Mouse (Mus musculus) lung, embryonic 16.5 days (tissue): ENCODE results near the gene Oscar. TPM values are rescaled to one million over a fixed set of nuclear protein-coding genes. Genes with fewer than 3 reads are reported as not detected.
A peak's percentile ranks its signal among the peaks of the same experiment; 100 is the strongest.
"Not testable (repeated sequence)": the region's sequence is repeated elsewhere in the genome, so short reads cannot be mapped to it uniquely, and the experiment has no call there.

ENCODE experiments used
- ATAC-seq: fragments of 200-750 bp; cut with Nextera tagmentation; 2 replicates; pipeline ENCODE4 v1.8.0; 2017; ENCODE audit warnings: low read depth, mild to moderate bottlenecking, moderate library complexity
- H3K27ac ChIP-seq: fragments of 300-500 bp; sonication (generic); 2 replicates; pipeline ENCODE4 v1.5.1; 2014; ENCODE audit warnings: mild to moderate bottlenecking, control low read depth, low read length
- H3K27me3 ChIP-seq: fragments of 300-500 bp; sonication (generic); 2 replicates; pipeline ENCODE4 v1.6.1; 2014; ENCODE audit warnings: low read depth, low read length, mixed read lengths; ENCODE audit not compliant: control insufficient read depth, insufficient read depth
- H3K36me3 ChIP-seq: fragments of 300-500 bp; sonication (generic); 2 replicates; pipeline ENCODE4 v1.6.1; 2014; ENCODE audit warnings: low read length; ENCODE audit not compliant: control insufficient read depth, insufficient read depth
- H3K4me1 ChIP-seq: fragments of 300-500 bp; sonication (generic); replicated peaks from 2 replicates; pipeline ENCODE4 v1.6.1; 2014; ENCODE audit warnings: low read length, mixed read lengths; ENCODE audit not compliant: control insufficient read depth, insufficient read depth
- H3K4me2 ChIP-seq: fragments of 300-500 bp; sonication (generic); 2 replicates; pipeline ENCODE4 v1.6.1; 2014; ENCODE audit warnings: low read depth, low read length, control low read depth
- H3K4me3 ChIP-seq: fragments of 300-500 bp; sonication (generic); 2 replicates; pipeline ENCODE4 v1.5.1; 2014; ENCODE audit warnings: mild to moderate bottlenecking, low read length, control low read depth
- H3K9ac ChIP-seq: fragments of 300-500 bp; sonication (generic); 2 replicates; pipeline ENCODE4 v1.6.1; 2014; ENCODE audit warnings: low read length, control low read depth
- H3K9me3 ChIP-seq: fragments of 300-500 bp; sonication (generic); 2 replicates; pipeline ENCODE4 v1.6.1; 2016; ENCODE audit warnings: low read length; ENCODE audit not compliant: control insufficient read depth
- WGBS: fragments of 180-500 bp; shearing (Covaris S2); extraction: QIAGEN DNeasy Blood & Tissue Kit; methylation state at CpG from one replicate; pipeline ENCODE4 v1.1.7; 2014; 5-methylcytosine and 5-hydroxymethylcytosine counted together
- polyA plus RNA-seq: library from polyadenylated mRNA; unstranded; fragments of >200 nt; fragmentation: Nextera tagmentation; extraction: Ambion mirVana; gene quantifications from 2 replicates; pipeline ENCODE4 v1.2.1, GENCODE M21; 2015

The Oscar gene
- polyA plus RNA-seq, 1 experiment from 2014 or later: 0.40 TPM

GRCm38 (mm10) chr7:3597755-3598154 lies 18.2 kb downstream of the Oscar start:
- not testable (repeated sequence) for ATAC-seq, H3K9ac ChIP-seq, H3K9me3 ChIP-seq, H3K4me1 ChIP-seq, H3K4me3 ChIP-seq, H3K4me2 ChIP-seq, H3K36me3 ChIP-seq, H3K27me3 ChIP-seq, H3K27ac ChIP-seq
- WGBS: 61% methylated on average over 1 of the region's 1 CpGs

- H3K36me3 ChIP-seq: no peaks in the 10 kb centered on the region
- ATAC-seq: peak; percentile 31; the same call in 1 of the 2 replicates
- H3K27me3 ChIP-seq: no peaks in the 10 kb centered on the region
- no peaks in the 10 kb centered on the region for H3K9me3 ChIP-seq
- no peak overlapping the region for H3K27ac ChIP-seq
- H3K4me2 ChIP-seq: 0 out of 2 replicates have a peak overlapping the region, but pooled peaks have one; percentile 10
- no peak overlapping the region for H3K4me3 ChIP-seq
- H3K9ac ChIP-seq: no peak overlapping the region
- WGBS: 11% methylated on average over 9 of the region's 9 CpGs
- no peaks in the 10 kb centered on the region for H3K4me1 ChIP-seq
Measured at GRCm38 (mm10) chr7:3595146-3595545, 20.8 kb downstream of the Oscar start.

- no peak overlapping the region for H3K4me3 ChIP-seq
- 12% methylated on average over 5 of the region's 5 CpGs for WGBS
- H3K4me1 ChIP-seq: no peaks in the 10 kb centered on the region
- H3K9me3 ChIP-seq: no peaks in the 10 kb centered on the region
- no peak for ATAC-seq
- no peak overlapping the region for H3K27ac ChIP-seq
- no peak overlapping the region for H3K9ac ChIP-seq
- no peaks in the 10 kb centered on the region for H3K36me3 ChIP-seq
- 0 out of 2 replicates have a peak overlapping the region, but pooled peaks have one; percentile 10 for H3K4me2 ChIP-seq
- H3K27me3 ChIP-seq: no peaks in the 10 kb centered on the region
Measured at GRCm38 (mm10) chr7:3594686-3595085, 21.3 kb downstream of the Oscar start.

GRCm38 (mm10) chr7:3593855-3594254 lies 22.1 kb downstream of the Oscar start:
- Histone ChIP-seq H3K27ac (no peak overlapping the region), H3K9ac (no peak overlapping the region), H3K4me2 (no peak overlapping the region), H3K9me3 (no peaks in the 10 kb centered on the region), H3K4me3 (no peak overlapping the region), H3K27me3 (no peaks in the 10 kb centered on the region), H3K4me1 (no peaks in the 10 kb centered on the region), H3K36me3 (no peaks in the 10 kb centered on the region)
- no peak for ATAC-seq

GRCm38 (mm10) chr7:3591534-3591933 lies 24.4 kb downstream of the Oscar start:
- Histone ChIP-seq H3K36me3 (no peaks in the 10 kb centered on the region), H3K4me2 (no peak overlapping the region), H3K27me3 (no peaks in the 10 kb centered on the region), H3K4me3 (no peak overlapping the region), H3K4me1 (no peaks in the 10 kb centered on the region), H3K9ac (no peak overlapping the region), H3K9me3 (no peaks in the 10 kb centered on the region), H3K27ac (no peak overlapping the region)
- no peak for ATAC-seq
- 67% methylated on average over 1 of the region's 1 CpGs for WGBS

GRCm38 (mm10) chr7:3590550-3590949 lies 25.4 kb downstream of the Oscar start:
- H3K4me1 ChIP-seq: no peaks in the 10 kb centered on the region
- no peaks in the 10 kb centered on the region for H3K27me3 ChIP-seq
- no peaks in the 10 kb centered on the region for H3K36me3 ChIP-seq

GRCm38 (mm10) chr7:3587292-3587691 lies 28.7 kb downstream of the Oscar start:
- Histone ChIP-seq H3K9ac (no peak overlapping the region), H3K36me3 (no peaks in the 10 kb centered on the region), H3K4me2 (no peak overlapping the region), H3K27me3 (no peaks in the 10 kb centered on the region), H3K9me3 (no peaks in the 10 kb centered on the region), H3K4me1 (no peaks in the 10 kb centered on the region), H3K4me3 (no peak overlapping the region), H3K27ac (no peak overlapping the region)
- no peak for ATAC-seq
- 77% methylated on average over 1 of the region's 1 CpGs for WGBS

More at GRCm38 (mm10) chr7:3590550-3590949, 25.4 kb downstream of the Oscar start:
- H3K4me3 ChIP-seq: no peak overlapping the region
- no peak overlapping the region for H3K27ac ChIP-seq
- no peaks in the 10 kb centered on the region for H3K9me3 ChIP-seq
- no peak for ATAC-seq
- H3K4me2 ChIP-seq: no peak overlapping the region
- WGBS: 63% methylated on average over 3 of the region's 3 CpGs
- H3K9ac ChIP-seq: no peak overlapping the region

GRCm38 (mm10) chr7:3586255-3586654 lies 29.7 kb downstream of the Oscar start:
- 4% methylated on average over 5 of the region's 5 CpGs for WGBS
- ATAC-seq: no peak
- H3K27ac ChIP-seq: no peak overlapping the region
- H3K4me3 ChIP-seq: no peak overlapping the region
- H3K9me3 ChIP-seq: no peaks in the 10 kb centered on the region
- H3K27me3 ChIP-seq: no peaks in the 10 kb centered on the region
- H3K9ac ChIP-seq: no peak overlapping the region
- no peak overlapping the region for H3K4me2 ChIP-seq
- no peaks in the 10 kb centered on the region for H3K36me3 ChIP-seq
- no peaks in the 10 kb centered on the region for H3K4me1 ChIP-seq

GRCm38 (mm10) chr7:3585763-3586162 lies 30.2 kb downstream of the Oscar start:
- H3K9ac ChIP-seq: no peak overlapping the region
- no peaks in the 10 kb centered on the region for H3K4me1 ChIP-seq
- H3K4me2 ChIP-seq: no peak overlapping the region
- H3K36me3 ChIP-seq: no peaks in the 10 kb centered on the region
- no peak overlapping the region for H3K27ac ChIP-seq
- H3K27me3 ChIP-seq: no peaks in the 10 kb centered on the region
- H3K9me3 ChIP-seq: no peaks in the 10 kb centered on the region
- whole genome bisulfite sequencing: 9% methylated on average over 6 of the region's 6 CpGs
- no peak for ATAC-seq
- H3K4me3 ChIP-seq: no peak overlapping the region

- no peaks in the 10 kb centered on the region for H3K27me3 ChIP-seq
- no peak overlapping the region for H3K4me2 ChIP-seq
- no peaks in the 10 kb centered on the region for H3K9me3 ChIP-seq
- no peak overlapping the region for H3K27ac ChIP-seq
- no peak overlapping the region for H3K4me3 ChIP-seq
- WGBS: 45% methylated on average over 2 of the region's 2 CpGs
- ATAC-seq: no peak
- no peaks in the 10 kb centered on the region for H3K36me3 ChIP-seq
- H3K9ac ChIP-seq: no peak overlapping the region
- no peaks in the 10 kb centered on the region for H3K4me1 ChIP-seq
Measured at GRCm38 (mm10) chr7:3580029-3580428, 35.9 kb downstream of the Oscar start.
